Mouse (Mus musculus): ENCODE data around the gene Aldh18a1.

Aldh18a1 gene

DNA sequence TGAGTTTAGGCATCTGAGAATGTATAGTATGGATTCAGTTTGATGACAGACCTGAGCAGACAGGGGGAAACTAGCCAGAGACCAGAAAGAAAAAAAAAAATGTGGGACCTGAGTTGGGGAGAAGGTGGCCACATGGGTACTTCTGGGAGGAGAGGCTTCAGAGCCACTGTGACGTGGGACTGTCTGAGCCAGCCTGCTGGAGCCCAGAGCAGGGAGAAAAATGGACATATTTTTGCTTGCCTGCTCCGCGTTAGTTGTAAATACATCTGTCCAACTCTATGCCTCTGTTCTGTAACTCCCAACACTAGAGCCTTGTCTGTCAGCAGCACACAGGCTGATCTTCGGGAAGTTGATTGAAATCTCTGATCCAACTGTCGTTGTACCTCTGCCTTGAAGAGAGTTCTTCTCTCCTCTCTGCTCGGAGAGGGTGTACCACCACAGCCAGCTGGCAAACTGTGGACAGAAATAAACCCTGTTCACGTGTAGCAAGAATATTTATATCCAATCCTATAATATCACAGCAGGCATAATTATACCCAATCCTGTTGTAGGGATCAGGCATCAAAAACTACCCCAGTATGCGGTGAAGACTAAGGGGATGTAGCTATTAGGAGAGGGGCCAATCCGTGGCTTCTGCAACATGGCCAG is 61.8 kb downstream of the Aldh18a1 start:
- DNase-seq (ENCODE audit: low spot score) = no peak

GRCm38 (mm10) chr19:40523431-40524005 is 64.7 kb downstream of the Aldh18a1 start:
- DNase-seq (ENCODE audit: low spot score) = no peak

DNA sequence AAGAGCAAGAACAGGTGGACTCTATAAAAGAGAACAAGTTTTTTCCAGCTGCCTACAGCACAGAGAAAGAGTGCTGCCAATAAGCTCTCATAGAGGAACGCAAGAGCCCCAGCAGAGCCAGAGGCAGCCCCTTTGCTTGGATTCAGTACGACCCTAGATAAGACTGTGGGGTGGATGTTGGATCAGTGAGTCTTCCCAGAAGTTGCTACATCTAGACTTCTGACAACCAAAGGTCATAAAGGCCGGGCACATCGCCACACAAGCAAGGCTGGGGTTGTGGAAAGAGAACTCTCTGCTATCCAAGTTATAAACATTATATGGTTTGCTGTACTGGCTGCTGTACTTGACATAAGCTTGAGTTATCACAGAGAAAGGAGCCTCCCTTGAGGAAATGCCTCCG is 67.9 kb downstream of the Aldh18a1 start:
- no peak for DNase-seq (ENCODE audit: low spot score)

DNA sequence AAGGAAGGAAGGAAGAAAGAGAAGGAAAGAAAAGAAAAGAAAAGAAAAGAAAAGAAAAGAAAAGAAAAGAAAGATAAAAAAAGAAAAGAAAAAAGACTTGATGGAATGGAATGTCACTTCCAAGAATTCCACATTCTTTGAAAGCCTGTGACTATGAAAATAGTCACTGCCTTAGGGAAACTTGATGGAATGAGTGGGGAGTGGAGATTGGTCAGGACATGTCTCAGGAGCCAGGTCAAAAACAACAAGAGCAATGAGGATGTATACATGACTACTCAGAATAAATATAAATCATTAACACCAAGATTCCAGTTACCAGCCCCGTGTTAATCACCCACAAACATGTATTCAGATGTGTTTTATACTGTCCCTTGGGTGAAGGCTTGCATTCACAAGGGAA is 69.6 kb downstream of the Aldh18a1 start:
- DNase-seq (ENCODE audit: low spot score) = no peak

GRCm38 (mm10) chr19:40515596-40515995 is 72.7 kb downstream of the Aldh18a1 start:
- DNase-seq (ENCODE audit: low spot score) = no peak

- DNase-seq (ENCODE audit: low spot score) = no peak
Observed at GRCm38 (mm10) chr19:40514376-40514775, 73.9 kb downstream of the Aldh18a1 start.

DNA sequence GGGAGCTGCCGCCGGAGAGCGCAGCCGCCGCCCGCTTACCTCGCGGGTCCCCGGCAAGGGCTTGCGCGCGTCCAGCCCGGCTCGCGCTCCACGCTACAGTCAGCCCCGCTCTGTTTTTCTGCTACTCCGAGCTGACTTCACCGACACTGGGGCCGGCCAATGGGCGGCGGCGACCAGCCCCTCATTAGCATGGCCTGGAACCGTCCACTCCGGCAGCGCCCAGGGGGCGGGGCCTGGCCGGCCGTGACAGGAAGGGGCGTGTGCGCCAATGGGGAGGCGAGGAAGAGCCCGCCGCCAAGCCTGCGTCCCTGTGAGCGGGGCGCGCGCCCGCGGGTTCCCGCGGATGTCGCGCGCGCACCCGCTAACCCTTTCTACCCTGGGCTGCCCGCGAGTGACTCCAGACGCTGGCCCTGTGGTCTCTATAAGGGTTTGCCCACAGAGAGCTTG is 74.6 kb downstream of the Aldh18a1 start, which contains the start of gene Sorbs1:
Gene Sorbs1 (minus strand): TSS at position 148 of the 447 bp plus-strand sequence.
- peak; percentile 98 for DNase-seq (ENCODE audit: low spot score)

GRCm38 (mm10) chr19:40512500-40513421 is 75.5 kb downstream of the Aldh18a1 start:
- DNase-seq (ENCODE audit: low spot score) = peak; percentile 65

DNA sequence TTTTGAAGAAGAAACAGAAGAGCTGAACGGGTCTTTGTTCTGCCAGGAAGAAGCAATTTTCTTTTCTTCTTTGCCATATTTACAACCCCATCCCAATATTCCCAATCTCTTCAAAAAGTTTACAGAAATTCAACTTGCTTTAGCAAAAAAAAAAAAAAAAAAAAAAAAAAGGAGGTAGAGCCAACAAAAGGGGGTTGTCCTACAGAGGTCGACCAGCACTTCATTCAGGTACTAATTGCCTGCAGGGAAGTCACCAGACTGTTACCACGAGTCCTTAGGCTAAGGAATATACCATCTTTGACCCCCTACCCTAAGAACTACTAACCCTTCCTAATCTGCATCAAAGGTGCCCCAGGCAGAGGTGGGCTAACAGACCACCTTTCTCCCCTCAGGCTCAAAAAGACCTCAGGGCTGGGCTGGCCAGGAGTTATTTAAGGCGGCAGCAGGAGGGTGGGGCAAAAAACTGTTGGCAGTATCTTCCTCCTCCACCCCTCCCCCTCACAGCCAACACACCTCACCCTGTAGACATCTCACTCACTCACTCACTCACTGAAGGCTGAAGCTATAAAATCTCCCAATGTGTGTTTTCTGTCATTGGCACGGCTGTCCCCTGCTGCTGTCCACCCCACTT is 76.5 kb downstream of the Aldh18a1 start:
- DNase-seq (ENCODE audit: low spot score) = no peak

DNA sequence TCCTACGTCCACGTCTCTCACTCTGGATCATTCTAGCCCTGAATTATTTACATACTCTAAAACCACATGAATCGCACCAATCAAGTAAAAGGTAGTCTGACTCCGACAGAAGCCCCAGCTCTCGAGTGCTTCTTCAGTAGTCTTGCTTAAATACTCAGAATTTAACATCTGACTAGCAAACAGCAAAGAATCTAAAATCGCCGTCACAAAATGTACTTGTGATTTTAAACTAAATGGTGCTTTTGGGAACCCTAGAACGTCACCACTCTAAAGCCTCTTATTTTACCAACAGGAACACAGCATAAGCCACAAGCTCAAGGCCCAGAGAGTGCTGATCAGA is 77.2 kb downstream of the Aldh18a1 start:
- DNase-seq (ENCODE audit: low spot score) = no peak

- no peak for DNase-seq (ENCODE audit: low spot score)
Observed at GRCm38 (mm10) chr19:40510387-40511099, 77.7 kb downstream of the Aldh18a1 start.

GRCm38 (mm10) chr19:40509274-40509673 is 79.0 kb downstream of the Aldh18a1 start:
- DNase-seq (ENCODE audit: low spot score) = no peak

GRCm38 (mm10) chr19:40508851-40509250 is 79.4 kb downstream of the Aldh18a1 start:
- DNase-seq (ENCODE audit: low spot score) = no peak

DNA sequence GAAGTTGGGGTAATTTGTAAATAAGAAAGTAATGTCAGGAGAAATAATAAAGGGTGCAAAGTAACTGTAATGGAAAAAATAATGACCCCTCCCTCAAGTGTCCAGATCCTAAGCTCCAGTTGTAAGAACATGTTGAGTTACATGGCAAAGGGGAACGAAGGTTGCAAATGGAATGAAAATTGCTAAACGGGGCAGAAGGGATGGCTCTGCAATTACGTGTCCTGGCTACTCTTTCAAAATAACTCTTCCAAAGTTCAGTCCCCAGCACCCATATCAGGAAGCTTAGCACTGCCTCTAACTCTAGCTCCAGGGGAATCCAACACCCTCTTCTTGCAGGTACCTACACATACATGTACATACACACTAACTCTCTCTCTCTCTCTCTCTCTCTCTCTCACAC is 81.3 kb downstream of the Aldh18a1 start:
- no peak for DNase-seq (ENCODE audit: low spot score)

DNA sequence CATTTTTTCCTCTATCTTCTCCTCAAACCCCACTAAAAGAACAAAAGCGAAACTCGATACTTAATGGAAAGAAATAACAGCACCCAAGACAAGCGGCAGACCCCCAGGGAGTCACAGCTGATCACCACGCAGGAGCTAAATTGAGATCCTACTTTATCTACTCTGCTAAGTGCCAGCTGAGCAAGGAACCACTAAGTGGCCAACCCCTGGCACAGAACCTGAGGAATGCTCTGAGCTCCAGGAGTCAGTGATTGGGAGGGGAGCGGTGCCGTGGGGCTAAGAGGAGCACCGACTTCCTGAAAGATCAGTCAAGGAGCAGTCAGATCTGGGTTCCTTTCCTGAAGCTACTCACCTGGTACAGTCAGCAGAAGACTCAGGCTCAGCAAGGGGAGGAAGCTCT is 83.9 kb downstream of the Aldh18a1 start:
- no peak for DNase-seq (ENCODE audit: low spot score)
